Mouse (Mus musculus): Measurements from ENCODE around the gene Vwa3a.
"Not testable (repeated sequence)": the region's sequence is repeated elsewhere in the genome, so short reads cannot be mapped to it uniquely, and the experiment has no call there.

Gene Vwa3a

DNA sequence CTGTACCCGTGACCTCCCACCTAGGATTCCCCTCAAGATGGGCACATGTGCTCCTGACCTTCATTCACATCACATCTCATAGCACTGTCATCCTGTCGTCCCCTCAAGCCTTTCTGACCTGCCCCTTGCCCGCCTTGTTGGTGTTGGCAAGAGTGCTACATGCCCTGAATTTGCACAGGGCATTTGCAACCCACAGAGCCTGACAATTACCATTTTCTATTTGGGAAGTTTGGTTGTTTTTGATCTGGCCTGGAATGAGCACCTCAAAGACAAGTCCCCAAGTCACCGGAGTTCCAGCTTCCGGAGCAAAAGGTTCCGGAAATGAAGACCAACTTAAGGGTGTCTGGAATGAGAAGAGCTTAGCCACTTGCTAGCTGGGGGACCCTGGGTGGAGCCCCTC is at the start of gene Vwa3a:
TSS of gene Vwa3a (plus strand) at position 301 of the 400 bp plus-strand sequence.
- DNase-seq (ENCODE audit: low spot score in 2 of 2): no peak

DNA sequence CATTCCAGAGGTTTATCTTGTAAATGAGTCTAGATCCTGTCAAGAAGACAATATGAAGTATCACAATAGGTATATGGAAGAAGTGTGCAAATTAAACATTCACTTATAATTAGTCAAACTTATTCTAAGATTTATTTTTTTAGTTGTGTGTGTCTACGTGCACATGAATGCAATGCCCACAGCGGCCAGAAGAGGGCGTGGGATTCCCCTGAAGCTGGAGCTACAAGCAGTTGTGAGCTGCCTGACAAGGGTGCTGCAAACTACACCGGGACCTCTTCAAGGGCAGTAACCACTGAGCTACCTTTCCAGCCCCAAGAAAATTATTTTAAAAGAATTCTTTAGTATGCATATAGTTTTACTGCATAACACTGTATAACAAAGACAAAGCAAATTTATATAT is 48.5 kb upstream of the Vwa3a start:
- DNase-seq (ENCODE audit: low spot score in 2 of 2): peak; percentile 39 to 77

DNA sequence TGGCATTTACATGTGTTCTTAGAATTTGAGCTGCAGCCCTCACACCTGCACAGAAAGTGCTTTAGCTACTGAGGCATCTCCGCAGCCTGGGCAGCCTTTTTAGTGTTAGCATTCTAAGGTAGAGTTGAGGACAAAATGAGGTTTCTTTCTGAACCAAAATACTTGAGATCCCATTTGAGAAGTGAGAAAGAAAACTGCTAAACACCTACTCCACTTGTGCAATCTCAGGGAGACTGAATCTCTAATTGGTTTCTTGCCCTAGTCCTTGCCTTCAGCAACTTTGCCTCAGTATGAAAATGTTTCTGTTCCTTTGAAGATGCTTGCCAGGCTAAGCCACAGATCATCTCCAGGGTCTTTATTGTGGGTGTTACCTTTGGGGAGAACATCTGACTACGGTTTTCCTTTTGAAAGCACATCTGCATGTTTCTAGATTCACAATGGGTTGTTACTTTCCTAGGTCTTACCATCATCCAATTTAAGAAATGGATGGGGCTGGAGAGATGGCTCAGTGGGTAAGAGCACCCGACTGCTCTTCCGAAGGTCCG is 45.2 kb upstream of the Vwa3a start:
- no peak for DNase-seq (ENCODE audit: low spot score in 2 of 2)

DNA sequence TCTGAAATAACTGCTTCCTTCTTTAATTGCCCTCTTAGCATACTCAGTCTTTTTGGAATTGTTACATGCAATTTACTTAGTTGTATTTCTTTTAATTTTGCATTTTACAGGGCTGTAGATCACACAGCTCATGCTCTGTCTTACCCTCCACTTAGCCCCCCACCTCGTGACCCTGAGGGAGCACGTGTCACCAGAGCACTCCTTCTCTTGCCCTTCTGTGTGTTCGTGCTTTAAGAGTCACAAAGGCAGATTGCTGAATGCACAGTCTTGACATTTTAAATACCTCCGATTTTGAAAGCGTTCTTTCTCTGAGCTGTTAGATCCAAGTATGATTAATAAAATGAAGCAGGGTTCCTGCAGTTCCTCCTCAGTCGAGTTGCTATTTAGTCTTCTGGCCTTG is 43.9 kb upstream of the Vwa3a start:
- no peak for DNase-seq (ENCODE audit: low spot score in 2 of 2)

GRCm38 (mm10) chr7:120695641-120696040 is 43.5 kb upstream of the Vwa3a start:
- no peak for DNase-seq (ENCODE audit: low spot score in 2 of 2)

DNA sequence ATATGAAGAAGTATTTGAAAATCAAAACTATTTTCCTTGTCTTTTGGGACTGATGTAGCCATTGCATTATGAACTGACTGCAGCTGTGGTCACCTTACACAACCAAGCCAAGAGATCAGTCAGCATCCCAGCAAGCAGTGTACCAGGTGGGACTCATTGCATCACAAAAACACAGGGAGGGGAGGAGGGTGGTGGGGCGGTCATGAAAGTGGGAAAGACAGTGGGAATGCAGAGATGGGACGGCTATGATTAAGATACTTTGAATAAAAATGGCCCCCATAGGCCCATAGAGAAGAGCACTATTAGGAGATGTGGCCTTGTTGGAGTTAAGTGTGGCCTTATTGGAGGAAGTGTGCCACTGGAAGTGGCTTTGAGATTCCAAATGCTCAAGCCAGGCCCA is 42.8 kb upstream of the Vwa3a start:
- no peak for DNase-seq (ENCODE audit: low spot score in 2 of 2)

- DNase-seq (ENCODE audit: low spot score in 2 of 2): no peak
Measured at GRCm38 (mm10) chr7:120699586-120699985, 39.5 kb upstream of the Vwa3a start.

- no peak for DNase-seq (ENCODE audit: low spot score in 2 of 2)
Measured at GRCm38 (mm10) chr7:120703888-120704287, 35.2 kb upstream of the Vwa3a start.

GRCm38 (mm10) chr7:120712071-120712470 is 27.0 kb upstream of the Vwa3a start:
- no peak for DNase-seq (ENCODE audit: low spot score in 2 of 2)

DNA sequence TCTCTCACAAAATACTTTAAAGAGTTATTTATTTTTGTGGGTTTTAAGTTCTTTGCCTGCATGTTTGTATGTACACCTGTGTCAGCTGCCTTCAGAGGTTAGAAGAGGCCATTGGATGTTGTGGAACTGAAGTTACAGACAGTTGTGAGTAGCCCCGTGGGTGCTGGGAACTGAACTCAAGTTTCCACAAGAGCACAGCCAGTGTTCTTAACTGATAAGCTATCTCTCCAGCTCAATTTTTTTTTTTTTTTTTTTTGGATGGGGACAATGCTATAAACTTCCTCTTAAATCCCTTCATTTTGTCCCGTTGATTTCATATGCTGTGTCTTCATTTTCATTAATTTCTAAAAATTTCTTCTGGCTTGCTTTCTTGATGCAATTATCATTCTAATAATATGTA is 25.9 kb upstream of the Vwa3a start:
- no peak for DNase-seq (ENCODE audit: low spot score in 2 of 2)

GRCm38 (mm10) chr7:120713951-120714350 is 25.2 kb upstream of the Vwa3a start:
- not testable (repeated sequence) for DNase-seq (ENCODE audit: low spot score in 2 of 2)

GRCm38 (mm10) chr7:120717261-120717660 is 21.9 kb upstream of the Vwa3a start:
- no peak for DNase-seq (ENCODE audit: low spot score in 2 of 2)

DNA sequence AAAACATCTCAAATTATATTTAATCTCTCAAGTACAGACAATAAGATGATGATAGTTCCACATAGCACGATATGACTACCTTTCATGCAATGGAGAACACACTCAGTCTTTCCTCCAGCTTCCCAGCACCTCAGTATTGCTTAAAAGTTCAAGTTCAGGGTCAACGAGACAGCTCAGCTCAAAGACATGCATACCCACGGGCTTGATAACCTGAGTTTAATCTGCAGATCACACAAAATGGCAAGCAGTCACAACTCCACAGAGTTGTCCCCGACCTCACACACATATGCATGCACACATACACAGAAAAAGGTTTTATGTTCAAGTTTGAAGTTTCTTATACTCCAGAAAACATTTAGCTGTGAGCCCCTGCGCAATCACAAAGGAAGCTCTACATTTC is 18.1 kb upstream of the Vwa3a start:
- DNase-seq (ENCODE audit: low spot score in 2 of 2): no peak

GRCm38 (mm10) chr7:120721456-120721855 is 17.7 kb upstream of the Vwa3a start:
- DNase-seq (ENCODE audit: low spot score in 2 of 2): no peak

DNA sequence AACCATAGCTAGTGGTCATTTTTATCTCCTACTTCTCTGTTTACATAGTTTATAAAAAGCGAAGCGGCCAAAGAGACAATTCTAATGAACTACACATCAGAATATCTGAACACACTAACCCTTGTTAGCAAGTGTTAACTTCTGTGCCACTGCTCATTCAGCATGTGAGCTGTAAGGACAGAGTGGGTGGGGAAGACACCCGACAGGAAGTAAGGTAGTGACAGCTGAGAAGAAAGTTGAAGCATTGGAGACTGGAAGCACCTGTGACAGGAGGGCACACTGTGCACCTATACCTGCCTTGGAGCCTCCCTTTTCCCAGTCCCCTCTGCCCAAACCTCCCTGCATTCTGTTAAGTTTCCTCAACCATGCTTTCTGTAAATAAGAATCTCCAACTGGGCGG is 17.1 kb upstream of the Vwa3a start:
- DNase-seq (ENCODE audit: low spot score in 2 of 2): no peak

- DNase-seq (ENCODE audit: low spot score in 2 of 2): no peak
Measured at GRCm38 (mm10) chr7:120722839-120723278, 16.3 kb upstream of the Vwa3a start.

DNA sequence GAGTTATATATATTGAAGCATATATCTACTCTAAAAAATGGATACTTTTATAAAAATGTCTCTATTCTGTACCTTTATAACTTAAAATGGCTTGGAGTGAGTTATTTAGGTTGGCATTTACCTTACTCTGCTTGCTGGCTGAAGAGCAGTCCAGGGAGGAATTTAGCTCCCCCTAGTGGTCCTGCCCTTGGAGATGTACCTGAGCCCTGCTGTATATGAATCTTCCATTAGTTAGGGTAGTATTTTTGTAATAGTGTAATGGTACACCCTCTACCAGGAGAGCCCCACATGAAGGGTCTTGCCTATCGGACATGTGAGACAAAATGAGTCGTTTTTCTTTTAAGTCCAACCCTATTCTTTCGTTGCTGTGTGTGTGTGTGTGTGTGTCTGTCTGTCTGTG is 11.5 kb upstream of the Vwa3a start:
- DNase-seq (ENCODE audit: low spot score in 2 of 2): peak; percentile 49 to 74

DNA sequence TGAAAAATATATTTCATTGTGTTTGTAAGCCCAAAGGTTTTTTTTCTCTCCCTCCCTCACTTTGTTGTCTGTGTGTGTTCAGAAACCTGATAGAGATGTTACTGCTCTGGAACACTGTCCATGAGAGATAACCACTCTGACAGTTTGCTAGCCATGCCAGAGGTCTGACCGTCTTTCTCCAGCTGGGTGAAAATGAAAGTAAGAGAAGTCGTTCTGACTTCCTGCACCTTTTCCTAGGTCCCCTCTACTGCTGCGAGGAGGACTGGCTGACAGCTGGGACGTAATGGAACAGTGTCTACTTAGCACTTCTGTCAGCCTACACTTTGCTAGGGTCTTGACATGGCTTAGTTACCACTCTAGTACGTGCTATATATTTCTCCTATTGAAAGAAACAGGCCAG is 9.5 kb upstream of the Vwa3a start:
- DNase-seq (ENCODE audit: low spot score in 2 of 2): no peak

- no peak for DNase-seq (ENCODE audit: low spot score in 2 of 2)
Measured at GRCm38 (mm10) chr7:120732906-120733305, 6.2 kb upstream of the Vwa3a start.

DNA sequence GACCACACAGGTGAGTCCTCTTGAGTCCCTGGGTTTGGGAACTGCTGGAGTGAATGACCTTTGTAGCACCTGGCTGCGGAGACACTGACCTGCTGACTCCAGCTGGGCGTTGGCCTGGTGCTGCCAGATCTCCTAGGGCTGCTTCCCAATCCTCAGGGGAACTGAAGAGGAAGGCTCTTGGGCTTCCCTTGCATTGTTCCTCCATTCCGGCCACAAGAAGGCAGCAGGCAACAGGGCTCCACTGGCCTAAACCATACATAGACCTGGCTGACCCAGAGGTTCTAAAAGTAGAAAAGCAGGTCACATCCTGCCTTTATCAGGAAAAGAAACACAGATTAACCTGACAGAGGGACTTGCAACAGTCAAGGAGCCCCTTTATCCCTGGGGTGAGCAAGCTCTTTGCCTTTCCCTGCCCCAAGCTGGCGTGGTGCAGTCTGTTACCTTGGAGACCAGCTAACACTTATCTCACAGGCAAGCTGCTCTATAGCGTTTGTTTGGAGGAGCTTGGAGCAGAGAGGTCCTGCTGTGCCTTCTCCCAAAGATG is 512 bp downstream of the Vwa3a start:
- DNase-seq (ENCODE audit: low spot score in 2 of 2): no peak

DNA sequence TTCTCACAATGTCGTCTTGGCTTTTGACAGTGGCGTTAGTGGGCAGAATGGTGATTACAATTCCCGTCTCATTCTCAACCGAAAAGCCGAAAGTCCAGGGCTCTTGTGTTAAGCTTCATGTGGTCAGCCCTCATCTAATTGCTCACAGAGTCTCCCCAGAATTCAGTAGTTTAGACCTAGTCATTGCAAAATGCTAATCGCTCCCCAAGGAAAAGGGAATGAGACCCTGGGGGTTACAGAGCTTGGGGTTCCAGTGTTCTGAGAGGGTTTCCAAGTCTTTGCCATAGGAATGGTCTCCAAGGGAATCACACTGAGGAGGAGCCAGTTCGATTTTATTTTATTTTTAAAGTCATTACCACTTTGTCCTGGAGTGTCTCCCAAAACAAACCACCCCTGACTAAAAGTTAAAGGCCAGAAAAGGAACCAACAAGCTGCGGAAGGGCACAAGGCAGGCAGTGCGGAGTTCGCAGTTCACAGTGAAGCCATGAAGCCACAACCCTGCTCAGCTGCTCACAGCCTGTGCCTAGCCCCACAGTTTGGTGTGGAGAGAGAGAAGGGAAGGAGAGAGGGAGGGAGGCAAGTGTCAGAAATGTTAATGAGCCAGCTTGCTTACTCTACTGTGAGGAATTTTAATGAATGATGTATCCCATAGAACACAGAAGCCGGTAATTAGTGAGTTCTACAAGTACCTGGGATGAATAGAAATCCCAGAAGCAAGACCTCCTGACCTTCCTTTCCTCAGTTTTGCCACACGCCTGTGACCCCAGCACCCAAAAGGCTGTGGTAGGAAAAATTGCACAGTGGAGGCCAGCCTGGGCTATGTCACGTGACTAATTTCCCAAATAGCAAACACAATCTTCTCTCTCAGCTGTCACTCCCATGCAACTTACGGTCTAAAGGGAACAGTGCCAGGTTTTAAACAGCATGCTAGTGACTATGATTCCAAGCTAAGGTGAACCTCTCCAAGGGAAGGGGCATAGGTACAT is 4.5 kb downstream of the Vwa3a start:
- no peak for DNase-seq (ENCODE audit: low spot score in 2 of 2)

DNA sequence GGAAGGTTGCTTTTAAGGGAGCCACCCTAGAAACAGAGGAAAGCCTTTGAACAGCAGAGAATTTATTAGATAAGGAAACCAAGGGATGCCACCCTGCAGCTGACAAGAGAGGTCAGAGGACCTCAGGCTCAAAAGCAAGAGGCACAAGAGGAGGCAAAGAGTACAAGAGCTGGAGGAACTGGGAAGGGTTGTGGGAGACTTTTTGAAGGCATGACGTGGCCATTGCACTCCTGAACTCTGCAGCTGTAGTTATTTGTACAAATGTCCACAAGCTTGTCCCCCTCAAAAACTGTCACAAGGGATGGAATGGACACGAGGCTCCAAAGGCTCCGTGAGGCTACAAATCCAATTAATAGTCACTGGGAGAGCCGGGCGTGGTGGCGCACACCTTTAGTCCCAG is 5.5 kb downstream of the Vwa3a start:
- DNase-seq (ENCODE audit: low spot score in 2 of 2): no peak

- no peak for DNase-seq (ENCODE audit: low spot score in 2 of 2)
Measured at GRCm38 (mm10) chr7:120746029-120746428, 6.9 kb downstream of the Vwa3a start.
